Mouse (Mus musculus): Measurements from ENCODE around the gene Snx27. TPM values are rescaled to one million over a fixed set of nuclear protein-coding genes. Genes with fewer than 3 reads are reported as not detected.

Snx27 gene
- 0.17 and 0.20 TPM in 2 replicates for polyA plus RNA-seq (2012)

GRCm38 (mm10) chr3:94582456-94582891, at the start of gene Snx27:
Gene Snx27, minus strand, starts transcription at chr3:94582716.
- Histone ChIP-seq H3K4me3 (replicated peaks) (peak within 1 kb of the TSS; percentile 88), H3K4me1 (ENCODE audit: control insufficient read depth) (peaks cover 19% of the 10 kb centered on the region), H3K9me3 (ENCODE audit: control insufficient read depth, low read length) (no peaks in the 10 kb centered on the region), H3K27me3 (ENCODE audit: control insufficient read depth) (0 out of 2 replicates have a peak, but pooled peaks cover 2% of the 10 kb centered on the region), H3K36me3 (ENCODE audit: control insufficient read depth) (no peaks in the 10 kb centered on the region)
- TF ChIP-seq TAL1 (IDR thresholded peaks at IDR 0.05; ENCODE audit: low read length), result no peak
- no peak for TF ChIP-seq GATA1 (IDR thresholded peaks at IDR 0.05; ENCODE audit: low read length)

DNA sequence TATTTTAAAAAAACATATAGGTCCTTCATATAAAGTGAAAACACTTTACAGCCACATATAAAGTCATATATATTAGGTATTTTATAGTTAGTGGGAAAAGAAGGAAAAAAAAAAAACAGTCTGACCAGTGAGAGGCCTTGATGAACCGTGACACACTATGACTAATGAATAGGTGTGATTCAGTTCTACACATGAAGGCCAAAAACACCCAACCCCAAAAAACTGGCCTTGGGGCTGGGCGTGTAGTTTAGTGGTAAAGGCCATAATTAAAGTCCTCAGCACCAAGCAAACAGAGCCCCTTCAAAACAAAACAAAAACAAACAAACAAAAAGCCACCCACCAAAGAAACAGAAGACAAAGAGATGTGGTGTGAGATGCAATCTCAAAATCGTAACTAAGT, 47.4 kb upstream of the Snx27 start:
- Histone ChIP-seq H3K4me1 (ENCODE audit: control insufficient read depth) (no peaks in the 10 kb centered on the region), H3K36me3 (ENCODE audit: control insufficient read depth) (peaks cover 16% of the 10 kb centered on the region), H3K27me3 (ENCODE audit: control insufficient read depth) (no peaks in the 10 kb centered on the region), H3K9me3 (ENCODE audit: control insufficient read depth, low read length) (no peaks in the 10 kb centered on the region), H3K4me3 (replicated peaks) (no peak overlapping the region)
- TF ChIP-seq GATA1 (IDR thresholded peaks at IDR 0.05; ENCODE audit: low read length) (no peak), TAL1 (IDR thresholded peaks at IDR 0.05; ENCODE audit: low read length) (no peak)

DNA sequence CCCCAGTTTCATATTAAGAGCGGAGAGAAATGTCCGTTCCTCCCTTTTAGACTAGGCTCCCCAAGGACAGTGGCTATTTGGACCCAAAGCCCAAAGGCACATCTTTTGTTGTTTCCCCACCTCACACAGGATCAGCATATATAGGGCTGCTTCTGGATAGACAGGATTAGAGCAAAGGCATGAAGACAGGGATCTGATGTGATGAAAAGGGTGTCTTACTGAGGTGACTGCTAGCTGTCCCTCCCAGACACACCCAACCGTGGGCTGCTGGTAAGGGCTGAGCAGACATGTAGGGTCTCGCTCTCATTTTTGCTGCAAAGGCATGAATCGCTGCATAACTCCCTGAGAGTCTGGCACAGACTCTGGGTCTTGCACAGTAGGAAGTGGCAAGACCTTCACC, 46.2 kb upstream of the Snx27 start:
- H3K27me3 ChIP-seq (ENCODE audit: control insufficient read depth), result no peaks in the 10 kb centered on the region
- no peak for TF ChIP-seq GATA1 (IDR thresholded peaks at IDR 0.05; ENCODE audit: low read length)
- no peak for TF ChIP-seq TAL1 (IDR thresholded peaks at IDR 0.05; ENCODE audit: low read length)

DNA sequence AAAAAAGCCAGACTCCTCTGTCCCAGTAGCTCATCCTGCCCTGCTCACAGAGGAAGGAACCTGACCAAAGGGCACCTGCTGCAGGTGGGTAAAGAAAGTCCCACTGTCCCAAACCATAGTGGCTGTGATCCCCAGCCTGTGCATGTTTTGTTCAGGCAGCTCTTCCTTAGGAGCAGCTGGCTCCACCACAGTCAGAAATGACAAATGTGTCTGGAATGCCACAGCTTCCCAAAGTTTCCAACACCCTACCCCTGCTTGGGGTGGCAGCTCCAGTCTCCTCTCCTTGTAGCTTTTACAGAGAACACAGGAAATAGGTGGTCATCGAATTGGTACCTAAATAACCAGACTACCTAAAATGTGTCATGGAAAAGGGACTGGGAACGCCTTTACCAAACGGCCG, 41.8 kb upstream of the Snx27 start:
- Histone ChIP-seq H3K4me3 (replicated peaks) (no peak overlapping the region), H3K27me3 (ENCODE audit: control insufficient read depth) (no peaks in the 10 kb centered on the region), H3K9me3 (ENCODE audit: control insufficient read depth, low read length) (no peaks in the 10 kb centered on the region), H3K4me1 (ENCODE audit: control insufficient read depth) (peaks cover 27% of the 10 kb centered on the region), H3K36me3 (ENCODE audit: control insufficient read depth) (peaks cover 45% of the 10 kb centered on the region)
- TF ChIP-seq GATA1 (IDR thresholded peaks at IDR 0.05; ENCODE audit: low read length) (no peak), TAL1 (IDR thresholded peaks at IDR 0.05; ENCODE audit: low read length) (no peak)

More for the DNA sequence above, 46.2 kb upstream of the Snx27 start:
- H3K36me3 ChIP-seq (ENCODE audit: control insufficient read depth), result peaks cover 15% of the 10 kb centered on the region
- H3K4me3 ChIP-seq (replicated peaks), result no peak overlapping the region
- no peaks in the 10 kb centered on the region for H3K9me3 ChIP-seq (ENCODE audit: control insufficient read depth, low read length)
- H3K4me1 ChIP-seq (ENCODE audit: control insufficient read depth), result no peaks in the 10 kb centered on the region; the same call in 1 of the 2 replicates

GRCm38 (mm10) chr3:94622550-94622949, 40.0 kb upstream of the Snx27 start:
- Histone ChIP-seq H3K27me3 (ENCODE audit: control insufficient read depth) (no peaks in the 10 kb centered on the region), H3K4me3 (replicated peaks) (peak overlapping the region; percentile 6), H3K36me3 (ENCODE audit: control insufficient read depth) (peaks cover 39% of the 10 kb centered on the region), H3K4me1 (ENCODE audit: control insufficient read depth) (peaks cover 30% of the 10 kb centered on the region), H3K9me3 (ENCODE audit: control insufficient read depth, low read length) (no peaks in the 10 kb centered on the region)
- TF ChIP-seq GATA1 (IDR thresholded peaks at IDR 0.05; ENCODE audit: low read length) (no peak), TAL1 (IDR thresholded peaks at IDR 0.05; ENCODE audit: low read length) (no peak)

DNA sequence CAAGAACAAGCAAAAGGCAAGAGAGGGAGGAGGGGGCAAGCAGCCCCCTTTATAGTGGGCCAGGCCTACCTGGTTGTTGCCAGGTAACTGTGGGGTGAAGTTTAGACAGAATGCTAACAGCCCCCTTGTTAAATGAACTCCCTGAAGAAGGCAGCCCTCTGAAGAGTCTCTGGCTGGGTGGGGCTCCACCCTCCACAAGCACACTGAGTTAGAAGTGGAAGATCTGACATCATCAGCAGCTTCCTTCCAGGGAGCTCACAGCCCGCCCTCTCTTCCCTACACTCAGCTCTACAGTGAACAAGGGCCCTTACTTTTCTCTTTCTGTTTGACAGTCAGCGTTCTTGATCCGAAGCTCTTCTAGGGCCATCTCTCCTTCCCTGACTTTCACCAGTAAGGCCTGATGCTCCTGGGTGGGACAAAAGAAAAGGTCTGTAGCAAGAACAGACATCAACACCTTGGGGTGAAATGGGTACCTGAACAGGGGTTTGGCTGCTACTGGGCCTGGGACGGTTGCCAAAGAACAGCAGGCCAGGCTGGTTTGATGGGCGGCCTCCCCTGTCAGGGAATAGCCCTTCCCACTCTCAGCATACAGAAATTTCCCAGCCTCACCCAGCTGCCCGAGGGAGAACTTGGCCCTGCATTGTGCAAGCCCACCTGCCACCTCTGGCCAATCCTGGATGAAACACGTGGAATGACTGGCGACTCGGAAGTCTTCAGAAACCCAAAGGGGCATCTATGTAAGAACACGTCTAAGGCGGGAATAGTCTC, 39.4 kb upstream of the Snx27 start:
- Histone ChIP-seq H3K4me1 (ENCODE audit: control insufficient read depth) (peaks cover 30% of the 10 kb centered on the region), H3K4me3 (replicated peaks) (peak overlapping the region; percentile 6), H3K36me3 (ENCODE audit: control insufficient read depth) (peaks cover 39% of the 10 kb centered on the region), H3K9me3 (ENCODE audit: control insufficient read depth, low read length) (no peaks in the 10 kb centered on the region), H3K27me3 (ENCODE audit: control insufficient read depth) (no peaks in the 10 kb centered on the region)
- no peak for TF ChIP-seq GATA1 (IDR thresholded peaks at IDR 0.05; ENCODE audit: low read length)
- no peak for TF ChIP-seq TAL1 (IDR thresholded peaks at IDR 0.05; ENCODE audit: low read length)

GRCm38 (mm10) chr3:94616717-94617116, 34.2 kb upstream of the Snx27 start:
- H3K9me3 ChIP-seq (ENCODE audit: control insufficient read depth, low read length), result no peaks in the 10 kb centered on the region

GRCm38 (mm10) chr3:94613258-94613878, 30.9 kb upstream of the Snx27 start:
- Histone ChIP-seq H3K4me1 (ENCODE audit: control insufficient read depth) (peaks cover 16% of the 10 kb centered on the region), H3K4me3 (replicated peaks) (no peak overlapping the region), H3K27me3 (ENCODE audit: control insufficient read depth) (no peaks in the 10 kb centered on the region), H3K9me3 (ENCODE audit: control insufficient read depth, low read length) (no peaks in the 10 kb centered on the region), H3K36me3 (ENCODE audit: control insufficient read depth) (peaks cover 22% of the 10 kb centered on the region)
- no peak for TF ChIP-seq GATA1 (IDR thresholded peaks at IDR 0.05; ENCODE audit: low read length)
- TF ChIP-seq TAL1 (IDR thresholded peaks at IDR 0.05; ENCODE audit: low read length), result no peak

More at GRCm38 (mm10) chr3:94616717-94617116, 34.2 kb upstream of the Snx27 start:
- H3K36me3 ChIP-seq (ENCODE audit: control insufficient read depth), result peaks cover 47% of the 10 kb centered on the region
- H3K27me3 ChIP-seq (ENCODE audit: control insufficient read depth), result no peaks in the 10 kb centered on the region
- TF ChIP-seq GATA1 (IDR thresholded peaks at IDR 0.05; ENCODE audit: low read length) (no peak), TAL1 (IDR thresholded peaks at IDR 0.05; ENCODE audit: low read length) (no peak)
- H3K4me3 ChIP-seq (replicated peaks), result no peak overlapping the region
- peaks cover 21% of the 10 kb centered on the region for H3K4me1 ChIP-seq (ENCODE audit: control insufficient read depth)

GRCm38 (mm10) chr3:94612274-94612673, 29.8 kb upstream of the Snx27 start:
- TF ChIP-seq TAL1 (IDR thresholded peaks at IDR 0.05; ENCODE audit: low read length) (no peak), GATA1 (IDR thresholded peaks at IDR 0.05; ENCODE audit: low read length) (no peak)
- H3K36me3 ChIP-seq (ENCODE audit: control insufficient read depth), result peaks cover 22% of the 10 kb centered on the region
- H3K4me1 ChIP-seq (ENCODE audit: control insufficient read depth), result peaks cover 13% of the 10 kb centered on the region
- no peaks in the 10 kb centered on the region for H3K9me3 ChIP-seq (ENCODE audit: control insufficient read depth, low read length)
- no peak overlapping the region for H3K4me3 ChIP-seq (replicated peaks)
- H3K27me3 ChIP-seq (ENCODE audit: control insufficient read depth), result no peaks in the 10 kb centered on the region
